Mouse (Mus musculus): ENCODE data around the gene Xxylt1. TPM values are rescaled to one million over a fixed set of nuclear protein-coding genes. Genes with fewer than 3 reads are reported as not detected.

Gene Xxylt1
- total RNA-seq, 1 experiment from 2014 or later, result 8.6 TPM

Other genes starting within 250 kb of the Xxylt1 start
- gene Acap2, start 119.8 kb upstream of the Xxylt1 start, total RNA-seq (2017), result 89.4 to 118 TPM (median 107 TPM) in 3 replicates
- gene Ppp1r2, start 193.8 kb upstream of the Xxylt1 start, total RNA-seq (2017), result 79.6 to 110 TPM (median 91.3 TPM) in 3 replicates
- not detected in 3 replicates for gene Apod, start 233.4 kb upstream of the Xxylt1 start, total RNA-seq (2017)

All from monocyte, adult 5-6 weeks (primary cell).